In genomic region chr5:121848035-121848519, GRCm38 (mm10) we compare ENCODE assay signal across 8 mouse cellular contexts. TPM values are rescaled to one million over a fixed set of nuclear protein-coding genes. Genes with fewer than 3 reads are reported as not detected.
DNase-seq lines count a peak whose midpoint lies in the region; ATAC-seq and TF ChIP-seq lines count a peak whose summit lies in the region.

No protein-coding gene starts in this region.

- peak overlapping the region; percentile 86 for H3K9ac ChIP-seq in embryonic facial prominence, embryonic 11.5 days (replicated peaks; ENCODE audit: low read length)
- H3K9ac ChIP-seq in limb, embryonic 11.5 days (ENCODE audit: low read length), result peak overlapping the region; percentile 59

- ATAC-seq in Patski, result peak; percentile 33
- ATAC-seq in embryonic facial prominence, embryonic 11.5 days (replicated peaks; ENCODE audit: insufficient number of reproducible peaks, low FRiP score, low TSS enrichment, low read depth), result peak; percentile 37; the same call in 1 of the 2 replicates
- ATAC-seq in limb, embryonic 11.5 days (ENCODE audit: insufficient number of reproducible peaks, low FRiP score, low TSS enrichment, low read depth), result peak; percentile 36; the same call in 1 of the 2 replicates

- POLR2A ChIA-PET in Patski (lab: Charles Lee), result interaction anchor here (1.0 kb wide), 1 partner anchor 188 kb away, joined by 6 read pairs; the partner anchor contains the start of genes Acad10 and Brap

- peaks cover 8% of the 10 kb centered on the region for H3K36me3 ChIP-seq in embryonic facial prominence, embryonic 11.5 days (replicated peaks; ENCODE audit: control insufficient read depth, insufficient read depth, low read depth, low read length)
- H3K36me3 ChIP-seq in limb, embryonic 11.5 days (ENCODE audit: control insufficient read depth, insufficient read depth, low read length), result peaks cover 12% of the 10 kb centered on the region
- H3K36me3 ChIP-seq in midbrain, embryonic 10.5 days, result peaks cover 25% of the 10 kb centered on the region

- no peak for TF ChIP-seq CTCF in Patski (IDR thresholded peaks at IDR 0.05)

- DNase-seq in adrenal gland, adult 2 months, result peak; percentile 77
- no peak for DNase-seq in adrenal gland, postnatal 25 days
- DNase-seq in Patski (ENCODE audit: low read depth, low spot score), result no peak
- DNase-seq in embryonic facial prominence, embryonic 11.5 days (ENCODE audit: low spot score), result peak; percentile 70
- DNase-seq in heart, postnatal 36 days, result peak; percentile 65 to 78
- peak; percentile 69 for DNase-seq in limb, embryonic 11.5 days (ENCODE audit: low spot score)
- peak; percentile 73 for DNase-seq in midbrain, embryonic 10.5 days (ENCODE audit: low spot score)
- peak; percentile 54 for DNase-seq in thymus, postnatal 25 days

- WGBS in embryonic facial prominence, embryonic 11.5 days, result 0% methylated on average over 17 of the region's 17 CpGs
- under 1% methylated on average over 17 of the region's 17 CpGs for WGBS in limb, embryonic 11.5 days
- WGBS in midbrain, embryonic 10.5 days, result under 1% methylated on average over 17 of the region's 17 CpGs

- peak overlapping the region; percentile 62; the same call in 1 of the 2 replicates for H3K27ac ChIP-seq in embryonic facial prominence, embryonic 11.5 days (replicated peaks; ENCODE audit: low read depth, low read length)
- peak overlapping the region; percentile 64 for H3K27ac ChIP-seq in limb, embryonic 11.5 days (replicated peaks; ENCODE audit: low read depth, low read length)
- H3K27ac ChIP-seq in midbrain, embryonic 10.5 days (replicated peaks), result peak overlapping the region; percentile 96

- no peaks in the 10 kb centered on the region for H3K27me3 ChIP-seq in Patski
- peaks cover 15% of the 10 kb centered on the region for H3K27me3 ChIP-seq in embryonic facial prominence, embryonic 11.5 days (ENCODE audit: control insufficient read depth, insufficient read depth, low read length)
- peaks cover 11% of the 10 kb centered on the region for H3K27me3 ChIP-seq in limb, embryonic 11.5 days (ENCODE audit: control insufficient read depth, insufficient read depth, low read length)
- peaks cover 37% of the 10 kb centered on the region for H3K27me3 ChIP-seq in midbrain, embryonic 10.5 days (ENCODE audit: low read depth, poor library complexity, severe bottlenecking)

- peaks cover 6% of the 10 kb centered on the region for H3K4me1 ChIP-seq in embryonic facial prominence, embryonic 11.5 days (ENCODE audit: control insufficient read depth, insufficient read depth, low read length)
- peaks cover 17% of the 10 kb centered on the region for H3K4me1 ChIP-seq in limb, embryonic 11.5 days (ENCODE audit: control insufficient read depth, insufficient read depth, low read length)
- peaks cover 44% of the 10 kb centered on the region for H3K4me1 ChIP-seq in midbrain, embryonic 10.5 days

- H3K4me3 ChIP-seq in embryonic facial prominence, embryonic 11.5 days (ENCODE audit: low read depth, low read length), result peak overlapping the region; percentile 90
- peak overlapping the region; percentile 74 for H3K4me3 ChIP-seq in limb, embryonic 11.5 days (ENCODE audit: low read depth, low read length)
- H3K4me3 ChIP-seq in midbrain, embryonic 10.5 days, result peak overlapping the region; percentile 84

- intact Hi-C loops in heart, postnatal 36 days (cut with DNase I), result no loop called here

- in situ Hi-C loops in Patski (cut with MboI; ENCODE audit: low pct_unique_long_range_greater_than_20kb), result loop anchor here (5.0 kb wide), 1 partner anchor 36 kb away; no protein-coding TSS in a partner anchor

- CTCF ChIA-PET in Patski (lab: Charles Lee), result no interaction called here

- H3K9me3 ChIP-seq in embryonic facial prominence, embryonic 11.5 days (replicated peaks; ENCODE audit: control insufficient read depth, low read length), result no peaks in the 10 kb centered on the region
- H3K9me3 ChIP-seq in limb, embryonic 11.5 days (ENCODE audit: control insufficient read depth, low read length), result no peaks in the 10 kb centered on the region
- H3K9me3 ChIP-seq in midbrain, embryonic 10.5 days (replicated peaks), result no peaks in the 10 kb centered on the region

- H3K4me2 ChIP-seq in embryonic facial prominence, embryonic 11.5 days (ENCODE audit: low read depth, low read length), result peak overlapping the region; percentile 71
- H3K4me2 ChIP-seq in limb, embryonic 11.5 days (ENCODE audit: low read depth, severe bottlenecking), result peak overlapping the region; percentile 74

RNA-seq across cellular contexts. Expression of gene Pheta1, which starts 0.7 kb away (rescaled TPM):
- 1 to 10 TPM; 5.6 to 9.2 TPM for total RNA-seq in adrenal gland, adult 2 months (2021)
- 24.3 and 27.4 TPM in 2 replicates for polyA plus RNA-seq in adrenal gland, adult 2 months (2012; rRNA removed)
- total RNA-seq in adrenal gland, postnatal 25 days (2021), result 6.2 and 8.8 TPM in 2 replicates
- 17.9 TPM for polyA plus RNA-seq in Patski (2021)
- polyA plus RNA-seq in embryonic facial prominence, embryonic 11.5 days (2014; fragmentation: Nextera tagmentation; extraction: Ambion mirVana), result 25.2 and 27.4 TPM in 2 replicates
- 10 to 100 TPM; 11.6 to 12.6 TPM for total RNA-seq in heart, postnatal 36 days (2021)
- 35.3 and 36.8 TPM in 2 replicates for polyA plus RNA-seq in limb, embryonic 11.5 days (2014; fragmentation: Nextera tagmentation; extraction: Ambion mirVana)
- 46.7 and 52.9 TPM in 2 replicates for polyA plus RNA-seq in midbrain, embryonic 10.5 days (2016; fragmentation: Nextera tagmentation; extraction: Ambion mirVana)

RNA-seq across cellular contexts. Expression of gene Sh2b3, which starts 10.6 kb away (rescaled TPM):
- total RNA-seq in adrenal gland, adult 2 months (2021), result 10 to 100 TPM; 28.8 to 32.1 TPM
- polyA plus RNA-seq in adrenal gland, adult 2 months (2012; rRNA removed), result 138 and 147 TPM in 2 replicates
- 36.4 and 46.0 TPM in 2 replicates for total RNA-seq in adrenal gland, postnatal 25 days (2021)
- polyA plus RNA-seq in Patski (2021), result 22.2 TPM
- 7.8 and 8.7 TPM in 2 replicates for polyA plus RNA-seq in embryonic facial prominence, embryonic 11.5 days (2014; fragmentation: Nextera tagmentation; extraction: Ambion mirVana)
- 10 to 100 TPM; 23.8 to 28.1 TPM for total RNA-seq in heart, postnatal 36 days (2021)
- 10.2 and 11.0 TPM in 2 replicates for polyA plus RNA-seq in limb, embryonic 11.5 days (2014; fragmentation: Nextera tagmentation; extraction: Ambion mirVana)
- polyA plus RNA-seq in midbrain, embryonic 10.5 days (2016; fragmentation: Nextera tagmentation; extraction: Ambion mirVana), result 6.9 and 8.1 TPM in 2 replicates

Comparison
In these comparisons a context has a peak if more than half of its experiments do, and no peak if none do; other contexts are left out.
1. DNase-seq: peak in adrenal gland, adult 2 months (single experiment), embryonic facial prominence, embryonic 11.5 days (single experiment), heart, postnatal 36 days (2 of 2), limb, embryonic 11.5 days (single experiment), midbrain, embryonic 10.5 days (single experiment) and thymus, postnatal 25 days (single experiment); none in adrenal gland, postnatal 25 days (single experiment) and Patski (single experiment).
2. Peak in every context shown above with its lines, with median percentiles within 50 percentile points of each other: ATAC-seq, H3K27ac ChIP-seq and H3K4me3 ChIP-seq.